Mouse (Mus musculus) bone marrow macrophage, adult 2 months (primary cell): Measurements from ENCODE around the gene 4932415D10Rik. TPM values are rescaled to one million over a fixed set of nuclear protein-coding genes. Genes with fewer than 3 reads are reported as not detected.

Experiments
- H3K27ac ChIP-seq: 2 replicates; pipeline ENCODE4 v1.5.1; 2012; ENCODE audit warnings: low read depth, low read length; ENCODE audit not compliant: insufficient read depth
- H3K4me1 ChIP-seq: 2 replicates; pipeline ENCODE4 v1.6.1; 2012; ENCODE audit warnings: low read length; ENCODE audit not compliant: control insufficient read depth, insufficient read depth
- H3K4me3 ChIP-seq: 2 replicates; pipeline ENCODE4 v1.5.1; 2012; ENCODE audit warnings: mild to moderate bottlenecking, low read length, moderate library complexity; ENCODE audit not compliant: insufficient read depth
- CTCF ChIP-seq: IDR thresholded peaks from 2 replicates; pipeline ENCODE4 v1.5.1; 2012; ENCODE audit warnings: low read depth, mild to moderate bottlenecking, low read length, moderate library complexity
- POLR2A ChIP-seq: IDR thresholded peaks from 2 replicates; pipeline ENCODE4 v1.6.1; 2012; ENCODE audit warnings: mild to moderate bottlenecking, low read depth, low read length, borderline replicate concordance
- polyA plus RNA-seq: library from polyadenylated mRNA; stranded (reverse); fragments of >200 nt; gene quantifications from 2 replicates; pipeline ENCODE4 v1.2.4, GENCODE M21; 2012; ENCODE audit not compliant: missing spikeins, insufficient read depth, insufficient read length

The 4932415D10Rik gene
- polyA plus RNA-seq, 1 experiment, result not detected

GRCm38 (mm10) chr10:82240742-82241400 lies 75.5 kb downstream of the 4932415D10Rik start, which contains the start of gene Zfp938:
TSS of gene Zfp938 (minus strand) at chr10:82241280.
- peak within 1 kb of the TSS; percentile 54 for H3K27ac ChIP-seq
- H3K4me1 ChIP-seq, result no peaks in the 10 kb centered on the region
- peak within 1 kb of the TSS; percentile 75 for H3K4me3 ChIP-seq
- TF ChIP-seq CTCF (no peak), POLR2A (peak; percentile 78; the same call in 1 of the 2 replicates)

Other genes starting within 250 kb of the 4932415D10Rik start
- gene BC024063, start 233.2 kb downstream of the 4932415D10Rik start, polyA plus RNA-seq, result 0.95 TPM in 1 of 2 replicates, not detected in the other
- 1.5 and 1.9 TPM in 2 replicates for gene AU041133, start 188.6 kb downstream of the 4932415D10Rik start, polyA plus RNA-seq
- gene Zfp938, start 75.3 kb downstream of the 4932415D10Rik start, polyA plus RNA-seq, result 4.5 and 4.9 TPM in 2 replicates
- 1.9 and 3.3 TPM in 2 replicates for gene Gm4924, start 37.7 kb upstream of the 4932415D10Rik start, polyA plus RNA-seq
- not detected in 2 replicates for gene Gm1553, start 176.0 kb upstream of the 4932415D10Rik start, polyA plus RNA-seq